Mouse (Mus musculus) olfactory bulb, adult 2 months (tissue): ENCODE results near the gene Colca2. TPM values are rescaled to one million over a fixed set of nuclear protein-coding genes. Genes with fewer than 3 reads are reported as not detected.

Experiments used
- H3K27ac ChIP-seq: fragments of 200-500 bp; 2 replicates; pipeline ENCODE4 v1.5.1; 2012; ENCODE audit warnings: low read depth, low read length; ENCODE audit not compliant: insufficient read depth
- H3K4me1 ChIP-seq: fragments of 200-500 bp; 2 replicates; pipeline ENCODE4 v1.6.1; 2012; ENCODE audit warnings: low read length; ENCODE audit not compliant: control insufficient read depth, insufficient read depth
- H3K4me3 ChIP-seq: fragments of 200-500 bp; 2 replicates; pipeline ENCODE4 v1.5.1; 2012; ENCODE audit warnings: mild to moderate bottlenecking, low read depth, low read length, moderate library complexity; ENCODE audit not compliant: insufficient read depth
- CTCF ChIP-seq: fragments of 200-500 bp; IDR thresholded peaks from 2 replicates; pipeline ENCODE4 v1.5.1; 2012; ENCODE audit warnings: low read depth, mild to moderate bottlenecking, low read length, moderate library complexity; ENCODE audit not compliant: insufficient read depth
- POLR2A ChIP-seq: fragments of 200-500 bp; IDR thresholded peaks from 2 replicates; pipeline ENCODE4 v1.6.1; 2012; ENCODE audit warnings: mild to moderate bottlenecking, low read depth, low read length, moderate library complexity; ENCODE audit not compliant: insufficient read depth
- WGBS: fragments of 180-500 bp; shearing (Covaris S2); methylation state at CpG from one replicate; pipeline ENCODE4 v1.1.7; 2018; 5-methylcytosine and 5-hydroxymethylcytosine counted together
- polyA plus RNA-seq: library from polyadenylated mRNA; stranded (reverse); fragments of >200 nt; gene quantifications from 2 replicates; pipeline ENCODE4 v1.2.4, GENCODE M21; 2012; ENCODE audit warnings: low replicate concordance; ENCODE audit not compliant: missing spikeins, insufficient read depth, insufficient read length

Gene Colca2
- polyA plus RNA-seq, 1 experiment = not detected

GRCm38 (mm10) chr9:51232163-51232562 is 46.2 kb downstream of the Colca2 start:
- WGBS = 96% methylated on average over 8 of the region's 8 CpGs
- Histone ChIP-seq H3K4me1 (peaks cover 2% of the 10 kb centered on the region; the same call in 1 of the 2 replicates), H3K4me3 (no peak overlapping the region), H3K27ac (no peak overlapping the region)
- TF ChIP-seq CTCF (no peak), POLR2A (no peak)

GRCm38 (mm10) chr9:51230701-51231389 is 47.5 kb downstream of the Colca2 start:
- H3K27ac ChIP-seq = no peak overlapping the region
- peaks cover 2% of the 10 kb centered on the region; the same call in 1 of the 2 replicates for H3K4me1 ChIP-seq
- WGBS = 86% methylated on average over 4 of the region's 4 CpGs
- no peak overlapping the region for H3K4me3 ChIP-seq
- TF ChIP-seq POLR2A (no peak), CTCF (no peak)

DNA sequence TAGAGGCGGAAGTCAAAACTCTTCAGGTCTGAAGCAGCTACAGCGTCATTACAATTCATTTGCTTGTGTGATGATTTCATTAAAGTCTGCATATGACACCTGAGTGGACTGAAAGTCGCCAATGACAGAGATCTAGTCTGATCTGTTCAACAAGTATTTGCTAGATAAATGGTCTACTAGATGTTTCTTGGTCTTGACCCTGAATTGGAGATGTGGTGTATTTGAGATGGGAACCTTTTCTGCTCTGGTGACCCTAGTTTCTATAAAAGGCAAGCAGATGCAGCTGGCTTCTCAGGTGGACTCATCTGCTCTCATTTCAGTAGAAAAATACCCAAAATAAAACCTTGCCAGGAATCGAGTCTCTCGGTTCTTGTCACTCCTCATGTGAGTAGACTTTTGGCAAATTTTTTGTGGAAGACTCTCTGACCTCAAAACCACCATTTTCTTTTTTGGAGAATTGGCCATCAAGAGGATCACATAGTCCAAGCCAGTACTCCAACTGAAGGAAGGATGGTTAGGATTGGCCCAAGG is 52.7 kb downstream of the Colca2 start:
- TF ChIP-seq CTCF (no peak), POLR2A (no peak)
- Histone ChIP-seq H3K27ac (no peak overlapping the region), H3K4me3 (no peak overlapping the region), H3K4me1 (no peaks in the 10 kb centered on the region)
- WGBS = 90% methylated on average over 5 of the region's 5 CpGs

Other genes with a start within 250 kb of the Colca2 start
- gene Btg4, start 217.7 kb downstream of the Colca2 start, polyA plus RNA-seq = not detected in 2 replicates
- not detected in 2 replicates for gene Layn, start 201.5 kb downstream of the Colca2 start, polyA plus RNA-seq
- gene 4833427G06Rik, start 176.5 kb downstream of the Colca2 start, polyA plus RNA-seq = not detected in 2 replicates
- not detected in 2 replicates for gene Gm32742, start 113.1 kb downstream of the Colca2 start, polyA plus RNA-seq
- not detected in 2 replicates for gene Pou2af1, start 64.9 kb downstream of the Colca2 start, polyA plus RNA-seq
- gene 1810046K07Rik, start 50.3 kb upstream of the Colca2 start, polyA plus RNA-seq = not detected in 2 replicates